Mouse (Mus musculus) adrenal gland, postnatal 10 days (tissue): ENCODE measurements around the gene Shbg. TPM values are rescaled to one million over a fixed set of nuclear protein-coding genes. Genes with fewer than 3 reads are reported as not detected.

Experiments
- DNase-seq: peaks from one replicate; pipeline ENCODE4 v3.0.0; 2021; ENCODE audit warnings: mixed read lengths
- total RNA-seq, 2 experiments: library from RNA; stranded (reverse); gene quantifications; 2 replicates each; pipeline ENCODE4 v1.2.3; 2021

The Shbg gene
- total RNA-seq, 2 experiments from 2014 or later = 0.27 to 0.36 TPM

DNA sequence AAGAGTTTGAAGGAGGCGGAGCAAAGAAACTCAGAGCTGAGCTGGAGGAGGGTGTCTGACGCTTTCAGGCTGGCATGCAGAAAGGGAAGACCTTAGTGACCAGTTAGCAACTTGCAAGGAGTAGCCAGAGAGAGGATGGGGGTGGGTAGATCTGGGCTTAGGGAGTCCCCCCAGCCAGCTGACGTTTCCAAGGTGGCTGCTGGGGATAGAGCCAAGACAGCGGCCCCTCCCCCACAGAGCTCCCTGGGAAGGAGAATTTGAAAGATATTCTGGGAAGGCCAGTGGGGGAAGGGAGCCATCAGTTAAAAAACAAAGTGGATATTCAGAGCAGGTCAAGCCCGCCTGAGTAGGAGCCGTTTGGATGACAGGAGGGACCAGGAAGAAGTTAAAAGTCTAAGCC is 17.6 kb downstream of the Shbg start:
- peak; percentile 77 for DNase-seq

DNA sequence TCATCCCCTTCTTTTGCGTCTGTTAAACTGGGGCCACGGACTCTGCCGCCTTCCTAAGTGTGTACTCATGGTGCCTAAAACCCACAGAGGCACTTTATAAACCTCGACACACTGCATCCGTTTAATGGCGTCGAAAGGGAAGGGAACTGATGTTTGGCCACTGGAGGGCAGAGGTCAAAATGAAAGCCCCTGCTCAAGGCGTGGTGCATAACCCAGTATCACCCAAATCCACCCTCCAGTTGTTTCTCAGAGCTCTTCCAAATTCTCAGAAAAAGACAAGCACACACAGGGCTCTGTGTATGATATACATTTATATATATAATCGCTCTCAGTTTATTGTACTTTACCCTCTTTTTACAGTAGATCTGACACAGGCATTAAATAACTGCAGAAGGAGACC is 18.3 kb downstream of the Shbg start:
- DNase-seq = no peak

DNA sequence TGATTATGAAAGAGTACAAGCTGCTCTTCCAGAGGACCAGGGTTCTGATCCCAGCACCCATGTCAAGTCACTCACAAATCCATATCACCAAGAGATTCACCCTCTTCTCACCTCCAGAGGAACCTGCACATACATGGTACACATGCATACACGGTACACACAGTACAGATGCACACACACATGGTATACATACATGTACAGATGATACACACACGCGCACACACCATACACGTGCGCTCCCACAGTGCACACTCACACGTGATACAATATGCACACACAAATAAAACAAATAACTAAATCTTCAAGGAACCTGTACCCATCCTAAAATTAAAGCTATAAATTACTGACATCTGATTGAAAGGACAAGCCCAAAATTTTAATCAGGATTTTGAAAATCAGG is 22.9 kb downstream of the Shbg start:
- DNase-seq = no peak

DNA sequence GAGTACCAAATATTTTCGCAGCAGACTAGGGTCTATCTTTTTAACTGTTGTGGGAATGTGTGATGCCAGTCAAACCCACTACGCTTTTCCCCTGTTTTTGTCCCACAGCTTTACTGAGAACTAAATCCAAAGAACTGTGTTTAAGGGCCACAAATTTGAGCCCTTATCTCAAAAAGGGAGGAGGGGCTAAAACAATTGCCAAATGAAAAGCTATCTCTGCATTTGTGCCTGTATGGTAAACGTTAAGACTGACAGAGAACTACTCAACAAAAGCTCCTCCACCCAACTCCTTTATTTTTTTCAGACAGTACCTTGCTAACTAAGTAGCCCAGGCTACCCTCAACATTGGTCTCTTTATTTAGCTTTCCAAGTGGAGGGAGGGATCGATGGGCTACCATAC is 24.9 kb downstream of the Shbg start:
- DNase-seq = no peak

DNA sequence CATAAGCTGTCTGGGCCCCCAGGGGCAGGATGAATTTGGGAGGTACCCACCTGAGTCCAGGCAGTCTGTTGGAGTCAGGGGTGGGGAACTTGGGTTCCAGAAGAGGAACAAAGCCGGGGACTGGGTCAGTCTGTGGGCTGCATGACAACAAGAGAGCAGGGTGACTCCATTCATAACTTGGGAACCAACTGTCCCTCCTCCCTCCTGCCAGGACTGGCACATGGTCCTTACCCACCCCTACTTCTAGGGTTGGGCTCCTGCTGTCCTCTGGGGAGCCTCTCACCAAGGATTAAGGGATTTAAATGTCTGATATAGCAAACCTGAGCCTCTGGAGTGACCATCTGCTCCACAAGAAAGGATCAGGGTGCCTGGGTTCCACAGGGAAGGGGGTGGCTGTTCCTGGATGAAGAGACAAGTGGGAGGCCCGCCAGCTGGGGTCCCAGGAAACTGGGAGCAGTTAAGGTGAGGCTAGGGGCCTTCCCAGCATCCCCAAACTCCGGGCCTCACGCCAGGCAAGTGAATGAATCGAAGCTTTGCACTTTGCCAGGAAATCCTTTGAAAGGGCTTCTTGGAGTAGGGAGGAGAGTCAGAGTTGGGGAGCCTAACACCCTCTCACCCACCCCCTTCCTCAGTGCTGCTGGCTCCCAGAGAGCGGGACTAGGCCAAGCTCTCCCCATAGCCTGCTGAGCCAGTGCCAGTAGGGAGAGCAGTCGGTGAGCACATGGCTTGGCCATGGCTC is 25.6 kb downstream of the Shbg start:
- no peak for DNase-seq

DNA sequence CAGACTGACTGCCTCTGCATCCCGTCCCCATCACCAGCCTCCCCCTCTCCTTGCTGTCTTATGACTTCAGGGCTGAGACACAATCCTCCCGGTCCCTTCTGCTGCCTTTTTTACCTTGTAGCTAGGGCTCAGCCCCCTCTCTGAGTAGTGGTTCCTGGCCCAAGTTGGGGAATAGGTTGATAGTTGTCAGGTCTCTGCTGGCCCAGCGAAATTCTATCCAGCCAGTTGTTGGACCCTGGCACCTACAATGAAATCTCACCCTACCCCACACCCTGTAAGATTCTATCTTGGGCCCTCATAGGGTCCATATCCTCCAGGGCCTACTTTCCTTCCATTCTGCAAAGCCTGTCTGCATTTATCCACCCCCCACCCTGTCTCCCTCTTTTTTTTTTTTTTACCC is 26.3 kb downstream of the Shbg start:
- no peak for DNase-seq

DNA sequence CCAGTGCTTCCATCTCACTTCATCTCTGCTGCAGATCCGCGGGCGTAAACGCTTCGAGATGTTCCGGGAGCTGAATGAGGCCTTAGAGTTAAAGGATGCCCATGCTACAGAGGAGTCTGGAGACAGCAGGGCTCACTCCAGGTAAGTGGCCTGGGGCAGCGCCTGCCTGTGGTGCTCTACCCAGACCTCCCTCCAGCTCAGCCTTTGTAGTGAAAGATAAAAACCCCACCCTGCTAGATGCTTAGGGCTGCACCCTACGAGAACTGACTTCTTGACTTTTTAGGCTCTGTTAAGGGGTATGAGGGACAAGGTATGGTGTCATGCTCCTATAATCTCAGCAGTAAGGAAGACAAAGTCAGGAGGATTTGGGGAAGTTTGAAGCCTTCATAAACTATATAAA is 27.1 kb downstream of the Shbg start:
- no peak for DNase-seq

DNA sequence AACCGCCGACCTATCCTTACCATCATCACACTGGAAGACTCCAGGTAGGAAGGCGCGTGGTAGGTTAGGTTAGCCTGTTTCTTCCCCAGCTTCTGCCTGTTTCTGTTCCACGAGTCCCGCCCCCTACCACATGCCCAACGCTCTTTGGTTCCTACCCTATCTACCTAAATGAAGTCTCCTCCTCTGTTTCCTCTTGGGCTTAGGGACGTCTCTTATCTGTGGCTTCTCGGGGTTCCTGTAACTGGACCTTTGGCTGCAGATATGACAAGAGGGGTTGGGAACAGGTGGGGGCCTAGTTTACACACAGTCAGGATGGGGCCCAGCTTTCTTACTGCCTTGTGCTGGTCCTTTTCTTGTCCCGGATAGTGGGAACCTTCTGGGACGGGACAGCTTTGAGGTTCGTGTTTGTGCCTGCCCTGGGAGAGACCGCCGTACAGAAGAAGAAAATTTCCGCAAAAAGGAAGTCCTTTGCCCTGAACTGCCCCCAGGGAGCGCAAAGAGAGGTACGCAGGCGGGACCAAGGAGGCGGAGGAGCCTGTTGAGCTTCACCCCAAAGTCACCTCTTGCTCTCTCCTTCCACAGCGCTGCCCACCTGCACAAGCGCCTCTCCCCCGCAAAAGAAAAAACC is 28.4 kb downstream of the Shbg start:
- no peak for DNase-seq

DNA sequence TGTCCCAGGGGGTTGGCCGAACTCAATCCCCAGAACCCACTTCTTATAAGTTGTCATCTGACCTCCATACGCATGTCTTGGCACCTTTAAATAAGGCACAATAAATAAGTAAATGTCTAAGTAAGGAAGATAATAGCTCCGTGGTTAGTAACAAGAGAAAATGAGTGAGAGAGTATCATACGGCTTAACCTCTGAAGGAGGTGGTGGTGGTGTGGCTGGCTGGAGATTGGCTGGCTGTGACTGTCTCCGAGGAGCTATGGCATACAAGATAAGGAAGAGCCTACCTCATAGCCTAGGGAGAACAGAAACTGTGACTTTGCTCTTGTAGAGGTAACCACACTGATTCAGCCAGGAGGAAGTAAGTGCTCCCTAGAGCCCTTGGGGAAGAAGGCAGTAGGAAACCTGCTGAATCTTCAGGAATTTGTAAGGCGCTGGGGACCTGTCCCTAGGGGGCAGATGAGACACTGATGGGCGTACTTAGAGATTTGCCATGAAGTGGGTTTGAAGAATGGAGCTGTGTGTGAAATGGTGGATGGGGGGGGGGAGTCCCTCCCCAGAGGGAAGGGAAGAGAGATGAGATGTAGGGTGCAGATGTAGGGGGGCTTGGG is 31.9 kb downstream of the Shbg start:
- no peak for DNase-seq

DNA sequence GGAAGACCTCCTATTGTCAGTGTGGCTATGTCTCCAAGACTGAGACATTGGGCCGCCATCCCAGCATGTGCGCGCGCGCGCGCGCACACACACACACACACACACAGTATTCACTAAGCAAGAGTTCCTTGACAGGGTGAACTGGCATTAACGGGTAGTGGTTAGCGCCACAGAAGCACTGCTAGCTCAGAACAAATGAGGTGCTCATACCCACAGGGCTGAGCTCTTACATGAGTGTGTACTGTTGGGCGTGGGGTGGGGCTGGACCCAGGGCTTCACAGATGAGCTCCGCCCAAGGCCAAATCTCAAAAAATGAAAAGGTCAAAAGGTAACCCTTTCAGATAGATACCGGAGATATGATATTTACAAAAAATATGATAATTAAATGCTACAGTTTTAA is 32.8 kb downstream of the Shbg start:
- DNase-seq = no peak

DNA sequence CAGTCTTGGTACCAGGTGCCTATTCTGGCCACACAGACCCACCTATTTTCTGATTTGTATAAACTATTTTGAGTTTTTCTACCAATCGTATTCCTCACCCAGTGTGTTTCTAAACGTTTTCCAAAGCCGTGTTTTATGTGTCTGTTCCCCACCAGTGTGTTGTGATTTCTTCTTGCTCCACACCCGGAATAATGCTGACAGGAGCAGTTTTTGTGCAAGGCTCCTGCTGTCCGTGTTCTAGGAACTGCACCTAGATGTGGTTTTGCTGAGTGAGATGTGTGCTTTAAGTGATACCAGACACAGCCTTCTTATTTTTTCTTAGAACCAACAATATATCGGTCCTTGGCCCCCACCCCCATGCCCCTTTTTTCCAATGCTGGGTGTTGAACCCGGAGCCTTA is 33.7 kb downstream of the Shbg start:
- DNase-seq = no peak

DNA sequence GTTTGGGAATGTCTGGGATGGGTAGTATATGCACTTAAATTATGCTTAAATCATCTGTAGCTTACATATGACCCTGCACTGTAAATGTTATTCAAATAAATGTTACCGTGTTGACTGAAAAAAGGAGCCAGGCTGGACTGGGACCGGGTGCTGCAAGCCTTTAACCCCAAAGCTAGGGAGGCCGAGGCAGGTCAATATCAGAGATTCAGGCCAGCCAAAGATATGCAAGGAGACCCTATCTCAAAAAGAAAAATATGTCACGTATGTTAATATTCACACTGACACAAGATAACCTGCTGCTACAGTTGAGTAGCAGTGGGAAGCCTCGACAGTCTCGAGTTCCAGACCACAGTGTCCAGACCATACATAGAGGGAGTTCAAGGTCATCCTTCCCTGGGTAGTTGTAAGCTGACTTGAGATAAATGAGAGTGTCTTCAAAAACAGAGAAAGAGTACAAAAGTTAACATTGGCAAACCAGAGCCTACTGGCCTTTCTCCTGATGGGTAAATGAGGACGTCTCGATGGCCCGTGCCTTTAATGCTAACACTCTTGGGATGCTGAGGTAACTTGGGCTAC is 35.4 kb downstream of the Shbg start:
- no peak for DNase-seq

DNA sequence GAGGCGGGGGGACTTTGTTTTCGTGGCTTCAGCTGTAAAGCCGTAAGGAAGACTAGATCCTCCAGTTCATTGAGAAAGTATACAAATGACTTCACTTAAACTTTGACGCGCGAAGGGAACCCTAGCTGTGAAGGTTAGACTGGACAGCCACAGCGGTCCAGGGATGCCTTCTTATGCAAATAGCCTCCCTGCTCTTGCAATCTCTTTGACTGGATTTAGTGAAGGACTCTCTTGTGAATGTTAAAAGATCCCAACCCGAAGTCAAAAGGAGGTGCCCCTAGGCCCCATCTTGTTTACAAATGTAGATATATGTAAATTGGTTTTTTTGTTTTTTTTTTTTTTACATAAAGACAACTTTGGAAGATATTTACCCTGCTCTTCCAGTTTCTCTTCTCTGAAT is 35.9 kb downstream of the Shbg start:
- no peak for DNase-seq

DNA sequence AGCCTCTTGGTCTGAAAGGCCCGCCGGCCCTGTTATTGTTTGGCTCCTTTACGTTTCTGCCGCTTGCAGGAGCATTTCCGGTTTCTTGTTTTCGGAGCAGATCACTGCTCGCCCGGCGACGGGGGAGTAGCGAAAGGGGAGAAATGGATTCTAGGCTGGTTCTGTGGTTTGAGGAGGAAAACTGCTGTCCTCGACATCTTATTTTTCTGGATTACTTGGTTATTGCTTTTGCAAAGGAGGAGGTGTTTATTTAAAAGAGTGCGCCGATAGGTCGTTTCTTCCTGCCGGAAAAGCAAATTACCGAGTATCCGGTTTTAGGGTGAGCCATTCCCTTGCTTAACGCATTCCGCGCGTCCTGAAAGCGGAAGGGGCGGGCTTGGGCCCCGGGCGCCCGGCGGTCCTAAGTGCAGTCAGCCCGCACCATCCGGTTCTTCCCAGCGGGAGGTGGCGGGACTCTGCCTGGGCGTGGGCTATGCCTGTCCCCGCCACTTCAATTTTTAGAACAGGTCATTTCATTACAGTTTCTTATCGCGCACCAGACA is 36.5 kb downstream of the Shbg start:
- DNase-seq = peak; percentile 94

DNA sequence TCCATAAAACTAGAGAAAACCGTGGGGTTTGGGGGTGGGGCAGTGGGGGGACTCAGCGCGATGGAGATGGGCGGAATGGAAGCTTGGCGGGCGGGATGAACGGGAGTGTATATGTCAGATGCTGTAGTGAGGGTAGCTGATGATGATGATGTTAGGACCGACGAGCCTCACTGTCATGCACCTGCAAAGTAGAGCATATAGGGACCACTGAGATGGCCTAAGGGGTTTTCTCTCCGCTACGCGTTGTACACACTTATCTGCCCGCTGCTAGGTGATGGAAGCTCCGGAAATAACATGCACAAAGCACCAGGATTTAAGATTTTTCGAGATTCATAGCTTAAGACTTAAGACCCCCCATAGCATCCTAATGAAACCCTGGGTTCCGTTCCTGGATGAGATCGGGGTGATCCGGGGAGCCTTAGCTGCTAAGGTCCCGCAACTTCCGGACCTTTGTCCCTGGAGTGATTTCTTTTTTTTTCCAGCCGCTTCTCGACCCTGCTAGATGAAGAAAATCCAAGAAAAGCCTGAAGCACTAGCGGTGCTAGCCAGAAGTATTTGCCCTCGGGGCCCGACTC is 37.0 kb downstream of the Shbg start:
- DNase-seq = no peak

DNA sequence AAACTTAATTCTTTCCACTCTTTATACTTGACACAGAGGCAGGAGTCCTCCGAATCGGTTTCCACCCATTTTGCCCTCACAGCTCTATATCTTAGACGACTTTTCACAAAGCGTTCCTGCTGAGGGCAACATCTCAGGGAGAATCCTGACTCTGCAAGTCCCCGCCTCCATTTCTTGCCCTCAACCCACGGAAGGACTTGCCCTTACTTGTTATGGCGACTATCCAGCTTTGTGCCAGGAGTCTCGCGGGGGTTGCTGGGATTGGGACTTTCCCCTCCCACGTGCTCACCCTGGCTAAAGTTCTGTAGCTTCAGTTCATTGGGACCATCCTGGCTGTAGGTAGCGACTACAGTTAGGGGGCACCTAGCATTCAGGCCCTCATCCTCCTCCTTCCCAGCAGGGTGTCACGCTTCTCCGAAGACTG is 37.6 kb downstream of the Shbg start, which contains the start of the genes Wrap53 and Trp53:
Gene Wrap53, minus strand, starts transcription at position 165 of the 424 bp plus-strand sequence.
Gene Trp53, plus strand, starts transcription at position 269 of the 424 bp plus-strand sequence.
- DNase-seq = peak; percentile 92

DNA sequence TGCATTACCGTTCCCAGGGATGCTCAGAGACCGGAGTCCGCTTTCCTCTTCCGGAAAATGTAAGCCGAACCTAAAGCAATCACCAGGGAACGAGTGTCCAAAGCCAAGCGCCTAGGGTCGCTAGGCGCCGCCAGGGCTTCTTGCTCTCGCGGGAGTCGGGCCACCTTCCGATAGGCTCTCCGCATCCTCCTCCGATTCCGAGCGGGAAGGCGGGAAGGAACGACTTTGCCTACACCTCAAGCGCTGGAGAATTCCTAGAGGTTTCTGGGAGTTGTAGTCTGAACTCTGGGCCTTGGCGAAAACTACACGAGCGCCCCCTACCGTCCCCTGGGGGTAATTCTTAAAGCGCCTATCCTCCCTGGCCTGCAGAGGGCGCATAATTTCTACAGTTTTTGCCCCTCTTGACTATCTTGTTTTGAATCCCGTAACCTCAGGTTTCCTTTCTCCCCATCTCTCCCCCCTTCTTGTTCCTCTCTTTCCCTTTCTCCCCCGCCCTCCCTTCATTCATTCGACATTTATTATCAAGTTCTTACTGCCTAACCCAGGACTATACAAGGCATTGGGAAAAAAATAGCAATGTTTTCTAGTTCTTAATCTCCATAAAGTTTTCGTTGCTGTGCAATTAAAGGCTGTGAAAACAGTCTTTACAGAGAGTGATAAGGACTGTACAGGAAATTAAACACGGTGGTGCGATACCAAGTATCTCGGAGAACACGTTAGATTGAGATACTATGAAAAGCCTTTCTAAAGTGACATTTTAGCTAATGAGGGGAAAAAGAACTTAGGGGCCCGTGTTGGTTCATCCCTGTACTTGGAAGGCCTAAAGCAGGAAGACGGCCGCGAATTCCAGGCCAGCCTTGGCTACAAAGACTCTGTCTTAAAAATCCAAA is 38.3 kb downstream of the Shbg start:
- DNase-seq = peak; percentile 97

DNA sequence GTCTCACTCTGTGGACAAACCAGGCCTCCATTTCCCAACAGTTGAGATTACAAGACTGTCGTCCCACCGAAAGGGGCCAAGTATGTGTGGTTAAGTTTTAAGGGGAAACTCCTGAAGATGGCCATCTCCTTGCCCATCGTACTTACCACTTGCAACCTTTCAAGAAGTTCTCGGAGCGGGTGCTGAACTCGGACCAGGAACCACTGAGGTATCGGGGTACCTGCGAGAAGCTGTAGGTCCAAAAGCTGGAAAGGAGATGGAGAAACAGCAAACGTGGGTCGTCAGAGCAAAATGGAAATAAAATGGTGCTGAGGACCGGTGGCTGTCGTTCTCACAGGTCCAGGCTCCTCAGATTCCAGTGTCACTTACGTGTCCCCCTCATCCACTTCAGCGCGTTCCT is 39.4 kb downstream of the Shbg start:
- DNase-seq = no peak

DNA sequence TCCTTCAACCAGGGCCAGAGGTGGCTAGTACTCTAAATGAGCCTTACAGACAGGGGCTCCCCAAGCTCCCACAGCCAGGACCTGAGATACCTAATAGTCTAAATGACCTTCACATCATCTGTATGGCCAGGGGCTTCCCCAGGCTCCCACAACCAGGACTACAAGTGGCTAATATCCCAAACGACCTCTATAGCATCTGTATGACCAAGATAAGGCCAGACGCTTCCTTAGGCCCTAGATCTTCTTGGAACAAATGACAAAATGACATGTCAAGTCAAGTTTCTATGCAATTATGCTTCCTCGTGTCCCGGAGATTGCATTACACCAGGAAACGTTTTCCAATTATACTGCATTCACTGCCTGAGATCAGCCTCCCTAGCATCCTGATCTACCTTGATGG is 41.4 kb downstream of the Shbg start:
- no peak for DNase-seq

DNA sequence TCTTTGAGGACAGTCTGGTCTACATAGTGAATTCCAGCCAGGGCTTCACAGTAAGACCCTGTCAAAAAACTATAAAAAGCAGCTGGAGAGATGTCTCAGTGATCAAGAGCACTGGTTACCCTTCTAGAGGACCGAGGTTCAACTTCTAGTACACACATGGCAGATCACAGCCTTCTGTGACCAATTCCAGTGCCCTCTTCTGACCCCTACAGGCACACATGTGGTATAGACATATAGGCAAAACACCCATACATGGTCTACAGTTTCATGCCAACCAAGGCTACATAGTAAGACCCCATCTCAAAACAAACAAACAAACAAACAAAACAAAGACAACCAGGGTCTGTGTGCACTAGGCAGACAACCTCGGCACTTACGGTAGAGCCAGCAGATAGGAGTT is 42.5 kb downstream of the Shbg start:
- peak; percentile 21 for DNase-seq

DNA sequence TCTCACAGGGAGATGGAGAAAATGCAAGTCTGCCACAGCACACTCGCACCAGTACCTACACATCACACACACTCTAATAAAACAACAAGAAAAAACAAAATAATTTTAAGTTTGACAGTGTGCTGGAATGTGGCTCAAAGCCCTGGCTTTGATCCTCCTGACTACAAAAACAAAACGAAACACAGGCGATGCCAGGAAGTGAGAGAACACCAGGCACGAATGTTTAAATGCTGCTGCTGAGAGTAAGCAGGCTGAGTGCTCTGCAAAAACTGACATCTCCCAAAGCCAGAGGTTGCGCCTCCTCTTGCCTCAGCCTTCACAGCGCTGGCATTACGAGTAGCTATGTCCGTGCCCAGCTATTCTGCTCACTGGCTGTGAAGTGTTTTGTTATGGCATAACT is 52.6 kb downstream of the Shbg start:
- no peak for DNase-seq
